Mouse (Mus musculus): ENCODE results near the gene Txnrd2.

GRCm38 (mm10) chr16:18449005-18449404 is 22.8 kb downstream of the Txnrd2 start:
- no peak for TF ChIP-seq CTCF (IDR thresholded peaks at IDR 0.05; ENCODE audit: insufficient read depth, low read length)
- no peak for TF ChIP-seq POLR2A (IDR thresholded peaks at IDR 0.05; ENCODE audit: borderline replicate concordance, extremely low read depth, low read depth, low read length)

All from lung, adult 2 months (tissue).